Mouse (Mus musculus): ENCODE data around the gene Ugt8a. TPM values are rescaled to one million over a fixed set of nuclear protein-coding genes. Genes with fewer than 3 reads are reported as not detected.

Gene Ugt8a
- polyA plus RNA-seq, 1 experiment from 2014 or later, result 0.30 TPM

DNA sequence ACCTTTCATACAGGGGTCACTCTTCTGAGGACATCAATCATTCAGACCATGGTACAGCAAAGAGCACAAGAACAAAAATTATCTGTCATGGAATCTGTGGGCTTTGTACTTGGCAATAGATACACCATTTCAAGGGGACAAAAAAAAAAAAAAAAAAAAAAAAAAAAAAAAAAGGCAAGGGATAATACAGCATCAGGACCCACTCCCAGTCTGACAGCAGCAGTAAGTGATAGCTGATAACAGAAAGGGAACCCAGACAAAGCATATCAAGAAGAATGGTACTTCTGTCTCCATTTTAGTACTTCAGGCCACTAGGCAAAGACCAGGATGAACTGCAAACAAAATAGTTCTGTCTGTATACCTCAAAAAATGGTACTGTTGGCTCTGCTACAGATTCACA, 2.6 kb downstream of the Ugt8a start:
- Histone ChIP-seq H3K36me3 (no peaks in the 10 kb centered on the region), H3K27me3 (peaks cover 36% of the 10 kb centered on the region), H3K4me3 (no peak overlapping the region), H3K27ac (no peak overlapping the region), H3K4me1 (replicated peaks) (peaks cover 10% of the 10 kb centered on the region; the same call in 1 of the 2 replicates), H3K9ac (no peak overlapping the region), H3K4me2 (no peak overlapping the region), H3K9me3 (replicated peaks) (no peaks in the 10 kb centered on the region)
- ATAC-seq (replicated peaks; ENCODE audit: insufficient number of reproducible peaks, insufficient read depth, low FRiP score, low read depth), result no peak

DNA sequence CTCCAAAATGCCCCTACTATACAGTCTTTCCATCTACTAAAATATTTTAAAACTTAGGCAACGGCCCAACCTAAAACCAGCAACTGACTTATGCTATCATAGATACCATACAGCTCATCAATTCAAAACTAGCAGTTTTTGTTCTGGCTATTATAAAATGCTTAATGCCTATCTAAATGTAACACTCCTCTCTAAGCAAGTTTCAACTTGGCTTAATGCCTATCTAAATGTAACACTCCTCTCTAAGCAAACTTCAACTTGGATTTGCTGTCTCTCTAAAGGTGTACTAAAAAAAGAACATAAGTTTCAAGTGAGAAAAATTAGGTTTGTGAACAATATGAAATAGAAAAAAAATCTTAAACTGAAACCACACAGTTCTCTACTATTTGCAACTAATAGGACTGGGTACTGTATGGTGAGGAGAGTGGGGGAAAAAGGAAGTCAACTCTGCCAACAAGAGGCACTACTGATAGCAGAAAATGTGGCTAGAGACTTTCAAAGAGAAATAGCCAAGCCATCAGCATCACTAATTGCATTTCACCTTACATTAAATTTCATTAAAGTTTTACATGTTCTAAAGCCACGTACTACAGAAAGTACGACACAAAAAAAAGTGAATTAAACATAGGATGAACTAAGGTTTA, 5.7 kb downstream of the Ugt8a start:
- Histone ChIP-seq H3K4me3 (no peak overlapping the region), H3K4me1 (replicated peaks) (peaks cover 3% of the 10 kb centered on the region; the same call in 1 of the 2 replicates), H3K36me3 (no peaks in the 10 kb centered on the region), H3K27ac (no peak overlapping the region), H3K27me3 (peaks cover 14% of the 10 kb centered on the region), H3K4me2 (no peak overlapping the region), H3K9me3 (replicated peaks) (no peaks in the 10 kb centered on the region), H3K9ac (no peak overlapping the region)
- no peak for ATAC-seq (replicated peaks; ENCODE audit: insufficient number of reproducible peaks, insufficient read depth, low FRiP score, low read depth)
- 86% methylated on average over 3 of the region's 3 CpGs for whole genome bisulfite sequencing

DNA sequence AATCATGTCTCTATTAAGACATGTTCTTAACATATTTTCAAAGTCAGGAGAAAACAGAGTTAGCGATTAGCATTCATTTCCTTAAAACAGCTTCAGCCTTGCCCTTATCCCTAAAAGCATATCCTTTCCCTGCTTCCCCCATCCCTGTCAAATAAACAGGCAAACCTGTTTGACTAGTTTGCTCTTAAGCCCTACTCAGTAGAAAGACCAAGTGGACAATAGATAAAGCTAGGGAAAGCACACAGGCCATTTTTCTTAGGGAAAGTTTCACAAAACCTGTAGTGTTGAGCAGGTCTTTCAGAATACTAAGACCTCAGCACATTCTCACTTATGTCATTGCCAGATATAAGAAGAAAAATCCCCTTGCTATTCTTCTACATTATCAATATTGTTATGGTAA, 7.4 kb downstream of the Ugt8a start:
- Histone ChIP-seq H3K4me2 (no peak overlapping the region), H3K9ac (no peak overlapping the region), H3K4me3 (no peak overlapping the region), H3K4me1 (replicated peaks) (no peaks in the 10 kb centered on the region), H3K27ac (no peak overlapping the region), H3K27me3 (peaks cover 2% of the 10 kb centered on the region; the same call in 1 of the 2 replicates), H3K9me3 (replicated peaks) (no peaks in the 10 kb centered on the region), H3K36me3 (no peaks in the 10 kb centered on the region)
- ATAC-seq (replicated peaks; ENCODE audit: insufficient number of reproducible peaks, insufficient read depth, low FRiP score, low read depth), result no peak
- 30% methylated on average over 1 of the region's 1 CpGs for WGBS

DNA sequence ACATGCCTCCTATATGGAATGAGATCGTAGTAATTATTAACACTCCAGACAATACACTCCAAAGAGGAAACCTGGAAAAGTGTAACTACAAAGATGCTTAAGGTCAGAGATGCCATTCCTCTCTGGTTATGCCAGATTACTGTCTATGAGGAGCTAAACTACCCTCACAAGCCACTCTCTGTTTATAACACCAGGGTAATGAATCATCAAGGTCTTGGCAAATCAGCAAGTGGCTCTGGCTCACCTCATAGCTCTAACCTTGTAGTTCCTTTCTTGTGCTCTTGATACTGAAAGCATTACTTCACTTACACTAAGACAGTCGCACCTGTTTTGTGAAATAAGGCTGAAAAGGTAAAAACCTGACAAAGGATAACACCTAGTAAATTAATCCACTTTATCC, 17.5 kb downstream of the Ugt8a start:
- no peak overlapping the region for H3K27ac ChIP-seq
- H3K4me1 ChIP-seq (replicated peaks), result no peaks in the 10 kb centered on the region
- H3K27me3 ChIP-seq, result no peaks in the 10 kb centered on the region
- H3K36me3 ChIP-seq, result no peaks in the 10 kb centered on the region
- ATAC-seq (replicated peaks; ENCODE audit: insufficient number of reproducible peaks, insufficient read depth, low FRiP score, low read depth), result no peak
- no peak overlapping the region for H3K4me3 ChIP-seq
- no peaks in the 10 kb centered on the region for H3K9me3 ChIP-seq (replicated peaks)
- no peak overlapping the region for H3K9ac ChIP-seq
- no peak overlapping the region for H3K4me2 ChIP-seq
- 52% methylated on average over 2 of the region's 2 CpGs for WGBS

DNA sequence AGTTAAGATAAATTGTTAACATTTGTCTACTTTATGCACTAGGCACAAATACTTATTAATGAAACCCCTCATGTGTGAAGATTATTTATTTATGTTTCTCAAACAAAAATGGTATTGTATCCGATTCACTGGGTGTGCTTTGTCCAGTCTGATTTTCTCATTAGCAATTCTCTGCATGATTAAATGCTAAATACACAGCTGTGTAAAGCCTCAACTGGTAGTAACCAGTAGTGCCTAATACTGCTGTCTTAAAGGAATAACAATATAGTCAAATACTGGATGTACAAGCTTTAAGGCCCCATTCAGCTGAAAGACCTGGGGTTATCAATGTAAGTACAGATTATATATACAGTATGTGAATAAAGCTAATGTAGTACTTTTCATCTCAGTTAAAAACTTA, 39.4 kb downstream of the Ugt8a start:
- no peaks in the 10 kb centered on the region for H3K4me1 ChIP-seq (replicated peaks)
- H3K27ac ChIP-seq, result no peak overlapping the region
- no peaks in the 10 kb centered on the region for H3K27me3 ChIP-seq
- no peaks in the 10 kb centered on the region for H3K9me3 ChIP-seq (replicated peaks)
- WGBS, result 82% methylated on average over 1 of the region's 1 CpGs
- no peak overlapping the region for H3K4me2 ChIP-seq
- no peaks in the 10 kb centered on the region for H3K36me3 ChIP-seq
- no peak overlapping the region for H3K4me3 ChIP-seq
- H3K9ac ChIP-seq, result no peak overlapping the region
- no peak for ATAC-seq (replicated peaks; ENCODE audit: insufficient number of reproducible peaks, insufficient read depth, low FRiP score, low read depth)

DNA sequence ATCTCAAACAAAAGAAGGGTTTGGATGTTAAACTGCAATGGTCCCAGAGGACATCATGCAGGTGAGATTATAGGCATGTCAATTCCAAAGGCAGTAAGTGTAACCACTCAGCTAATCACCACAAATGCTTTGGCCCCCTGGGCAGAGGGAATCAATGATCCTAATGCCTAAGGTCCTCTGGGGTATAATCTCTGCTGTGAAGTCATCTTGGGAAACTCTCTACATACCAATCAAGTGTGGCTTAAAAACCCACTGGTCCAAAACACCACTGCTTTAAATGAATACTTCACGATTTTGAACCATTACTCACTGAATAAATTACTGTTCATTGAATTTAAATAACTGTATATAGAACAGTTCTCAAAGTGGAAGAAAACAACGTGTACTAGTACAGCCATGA, 51.3 kb downstream of the Ugt8a start:
- WGBS, result 63% methylated on average over 2 of the region's 2 CpGs
- H3K4me2 ChIP-seq, result no peak overlapping the region
- no peak overlapping the region for H3K9ac ChIP-seq
- H3K27ac ChIP-seq, result no peak overlapping the region
- no peaks in the 10 kb centered on the region for H3K4me1 ChIP-seq (replicated peaks)
- no peaks in the 10 kb centered on the region for H3K27me3 ChIP-seq
- H3K9me3 ChIP-seq (replicated peaks), result no peaks in the 10 kb centered on the region
- no peaks in the 10 kb centered on the region for H3K36me3 ChIP-seq
- H3K4me3 ChIP-seq, result no peak overlapping the region
- no peak for ATAC-seq (replicated peaks; ENCODE audit: insufficient number of reproducible peaks, insufficient read depth, low FRiP score, low read depth)

DNA sequence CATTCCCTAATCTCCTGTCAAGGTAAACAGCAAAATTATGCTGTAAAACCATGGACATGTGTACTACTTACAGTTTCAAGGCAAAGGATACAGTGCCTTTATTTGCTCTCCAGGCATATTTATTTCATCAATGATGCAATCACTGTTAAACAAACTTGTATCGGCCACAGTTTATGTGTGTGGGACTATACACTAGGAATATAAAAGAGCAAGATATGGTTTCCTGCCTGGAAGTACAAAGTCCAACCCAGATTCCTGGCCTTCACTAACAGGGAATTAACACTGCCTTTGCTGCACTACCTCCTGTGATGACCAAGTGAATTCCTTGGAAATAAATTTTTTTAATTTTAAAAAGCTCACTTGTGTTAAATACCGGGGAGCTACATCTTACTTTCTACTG, 53.5 kb downstream of the Ugt8a start:
- H3K4me3 ChIP-seq, result no peak overlapping the region
- WGBS, result 68% methylated on average over 2 of the region's 2 CpGs
- H3K9me3 ChIP-seq (replicated peaks), result no peaks in the 10 kb centered on the region
- no peak overlapping the region for H3K27ac ChIP-seq
- H3K27me3 ChIP-seq, result no peaks in the 10 kb centered on the region
- H3K36me3 ChIP-seq, result no peaks in the 10 kb centered on the region
- H3K9ac ChIP-seq, result no peak overlapping the region
- H3K4me1 ChIP-seq (replicated peaks), result no peaks in the 10 kb centered on the region
- ATAC-seq (replicated peaks; ENCODE audit: insufficient number of reproducible peaks, insufficient read depth, low FRiP score, low read depth), result no peak
- no peak overlapping the region for H3K4me2 ChIP-seq

DNA sequence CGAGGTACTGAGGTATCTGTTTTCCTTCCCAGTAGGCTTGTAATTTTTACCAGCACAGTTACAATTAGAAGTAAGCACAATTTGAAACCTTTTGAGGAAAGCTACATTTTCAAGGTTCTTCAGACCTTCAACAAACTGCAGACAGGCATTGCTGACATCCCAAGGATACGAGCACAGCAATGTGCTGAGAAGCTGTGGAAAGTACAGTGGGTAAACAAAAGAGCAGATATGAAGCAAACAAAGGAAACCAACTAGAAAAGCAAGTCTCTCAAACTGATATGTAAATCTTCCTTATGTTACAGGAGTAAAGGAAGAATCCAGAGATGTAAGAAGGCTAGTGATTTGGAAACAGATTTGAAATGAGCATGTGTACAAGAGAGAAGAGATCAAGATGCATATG, 54.0 kb downstream of the Ugt8a start:
- Histone ChIP-seq H3K36me3 (no peaks in the 10 kb centered on the region), H3K27me3 (no peaks in the 10 kb centered on the region), H3K9ac (no peak overlapping the region), H3K4me3 (no peak overlapping the region), H3K4me1 (replicated peaks) (no peaks in the 10 kb centered on the region), H3K4me2 (no peak overlapping the region), H3K27ac (no peak overlapping the region), H3K9me3 (replicated peaks) (no peaks in the 10 kb centered on the region)
- no peak for ATAC-seq (replicated peaks; ENCODE audit: insufficient number of reproducible peaks, insufficient read depth, low FRiP score, low read depth)
- WGBS, result 46% methylated on average over 2 of the region's 2 CpGs

DNA sequence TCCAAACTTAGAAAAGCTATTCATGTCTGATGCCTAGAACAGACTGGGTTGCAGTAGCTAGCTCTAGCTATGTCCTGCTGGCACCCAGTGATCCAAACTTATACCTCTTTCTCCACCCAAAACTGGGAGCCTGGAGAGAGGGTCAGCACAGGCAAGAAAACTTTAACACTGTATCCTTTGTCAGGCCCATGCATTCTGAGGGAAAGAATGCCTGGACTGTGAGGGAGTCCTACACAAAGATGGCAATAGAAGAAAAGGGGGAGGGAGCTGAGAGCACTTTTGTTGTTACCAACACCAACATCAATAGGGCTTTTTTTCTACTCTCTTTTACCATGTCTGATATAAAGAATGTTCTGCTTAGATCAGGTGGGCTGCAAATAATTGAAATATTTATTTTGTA, 55.4 kb downstream of the Ugt8a start:
- Histone ChIP-seq H3K9ac (no peak overlapping the region), H3K27ac (no peak overlapping the region), H3K27me3 (no peaks in the 10 kb centered on the region), H3K4me2 (no peak overlapping the region), H3K4me1 (replicated peaks) (no peaks in the 10 kb centered on the region), H3K9me3 (replicated peaks) (no peaks in the 10 kb centered on the region), H3K4me3 (no peak overlapping the region), H3K36me3 (no peaks in the 10 kb centered on the region)
- no peak for ATAC-seq (replicated peaks; ENCODE audit: insufficient number of reproducible peaks, insufficient read depth, low FRiP score, low read depth)

DNA sequence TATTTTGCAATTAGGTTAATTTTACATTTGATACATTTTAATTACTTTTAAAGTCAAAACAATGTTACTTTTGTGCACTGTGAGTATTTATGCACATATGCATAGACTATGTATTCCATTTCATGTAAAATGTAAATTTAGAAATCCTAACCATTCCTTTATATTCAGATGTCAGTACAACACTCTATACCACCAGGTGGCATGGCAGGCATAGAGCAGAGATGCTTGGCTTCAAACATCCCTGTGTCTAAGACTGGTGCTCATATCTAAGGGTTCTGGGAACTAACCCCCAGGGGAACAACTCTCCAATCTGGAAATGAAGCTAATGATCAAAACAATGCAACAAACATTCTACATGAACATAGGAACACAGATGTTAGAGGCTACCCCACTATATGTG, 56.6 kb downstream of the Ugt8a start:
- Histone ChIP-seq H3K27me3 (no peaks in the 10 kb centered on the region), H3K36me3 (no peaks in the 10 kb centered on the region), H3K9me3 (replicated peaks) (no peaks in the 10 kb centered on the region), H3K27ac (no peak overlapping the region), H3K4me2 (no peak overlapping the region), H3K4me3 (no peak overlapping the region), H3K9ac (no peak overlapping the region), H3K4me1 (replicated peaks) (no peaks in the 10 kb centered on the region)
- no peak for ATAC-seq (replicated peaks; ENCODE audit: insufficient number of reproducible peaks, insufficient read depth, low FRiP score, low read depth)

DNA sequence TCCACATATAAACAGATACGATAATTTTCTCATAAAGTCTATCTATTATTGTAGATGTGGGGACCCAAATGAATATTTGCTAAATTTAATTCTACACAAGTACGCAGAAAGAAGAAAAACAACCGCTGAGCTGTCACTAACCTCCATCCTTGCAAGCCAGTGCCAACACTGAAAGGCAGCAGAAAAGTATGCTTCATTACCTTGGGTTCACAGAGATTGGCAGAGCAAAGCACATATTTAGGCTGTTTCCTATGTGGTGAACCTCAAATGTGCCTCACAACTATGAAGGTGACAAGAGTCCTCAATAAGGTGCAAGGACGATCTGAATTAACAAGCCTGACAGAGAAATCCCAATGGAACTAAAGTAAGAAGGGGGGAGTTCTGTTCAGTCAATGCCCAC, 64.0 kb downstream of the Ugt8a start:
- 84% methylated on average over 4 of the region's 4 CpGs for whole genome bisulfite sequencing
- Histone ChIP-seq H3K9ac (no peak overlapping the region), H3K36me3 (no peaks in the 10 kb centered on the region), H3K4me2 (no peak overlapping the region), H3K27ac (no peak overlapping the region), H3K4me1 (replicated peaks) (no peaks in the 10 kb centered on the region), H3K4me3 (no peak overlapping the region), H3K9me3 (replicated peaks) (no peaks in the 10 kb centered on the region), H3K27me3 (no peaks in the 10 kb centered on the region)
- ATAC-seq (replicated peaks; ENCODE audit: insufficient number of reproducible peaks, insufficient read depth, low FRiP score, low read depth), result no peak

DNA sequence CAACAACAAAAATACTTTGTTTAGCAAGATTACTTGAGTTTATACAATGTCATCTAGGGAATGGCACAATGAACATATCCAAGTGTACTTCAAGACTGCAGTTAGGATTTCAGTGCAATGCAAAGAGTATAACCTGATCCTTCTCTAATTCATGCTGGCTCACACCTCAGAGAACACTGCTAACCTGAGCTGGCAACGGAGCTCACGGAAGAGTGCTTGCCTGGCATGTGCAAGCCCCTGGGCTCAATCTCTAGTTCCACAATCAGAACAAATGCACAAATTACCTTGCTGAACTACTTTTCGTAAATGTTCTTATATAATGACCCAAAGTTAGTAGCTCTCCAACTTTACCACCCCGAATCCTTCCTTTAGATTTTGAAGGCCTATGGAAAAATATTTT, 68.5 kb downstream of the Ugt8a start:
- H3K4me1 ChIP-seq (replicated peaks), result no peaks in the 10 kb centered on the region
- no peaks in the 10 kb centered on the region for H3K36me3 ChIP-seq
- no peak overlapping the region for H3K4me2 ChIP-seq
- WGBS, result 87% methylated on average over 4 of the region's 4 CpGs
- H3K27me3 ChIP-seq, result no peaks in the 10 kb centered on the region
- no peaks in the 10 kb centered on the region for H3K9me3 ChIP-seq (replicated peaks)
- no peak overlapping the region for H3K4me3 ChIP-seq
- no peak overlapping the region for H3K27ac ChIP-seq
- no peak overlapping the region for H3K9ac ChIP-seq
- no peak for ATAC-seq (replicated peaks; ENCODE audit: insufficient number of reproducible peaks, insufficient read depth, low FRiP score, low read depth)
